Mouse (Mus musculus): ENCODE measurements around the gene Polr1d.
A peak's percentile ranks its signal among the peaks of the same experiment; 100 is the strongest.

Gene Polr1d

DNA sequence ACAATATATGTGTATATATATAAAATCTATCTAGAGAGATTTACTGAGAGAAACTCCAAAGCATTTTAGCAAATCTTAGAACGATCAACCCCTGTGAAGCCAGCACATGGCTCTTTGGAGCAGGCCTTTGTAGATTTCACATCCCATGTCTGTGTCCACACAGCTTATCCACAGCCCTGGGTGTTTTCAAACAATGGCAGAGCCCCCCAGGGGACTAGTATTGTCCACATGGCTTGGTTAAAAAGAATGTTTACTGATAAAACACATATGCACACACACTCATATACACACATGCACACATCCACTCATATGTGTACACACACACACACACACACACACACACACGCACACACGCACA is 58.2 kb downstream of the Polr1d start:
- DNase-seq (ENCODE audit: inconsistent ontology term): no peak

DNA sequence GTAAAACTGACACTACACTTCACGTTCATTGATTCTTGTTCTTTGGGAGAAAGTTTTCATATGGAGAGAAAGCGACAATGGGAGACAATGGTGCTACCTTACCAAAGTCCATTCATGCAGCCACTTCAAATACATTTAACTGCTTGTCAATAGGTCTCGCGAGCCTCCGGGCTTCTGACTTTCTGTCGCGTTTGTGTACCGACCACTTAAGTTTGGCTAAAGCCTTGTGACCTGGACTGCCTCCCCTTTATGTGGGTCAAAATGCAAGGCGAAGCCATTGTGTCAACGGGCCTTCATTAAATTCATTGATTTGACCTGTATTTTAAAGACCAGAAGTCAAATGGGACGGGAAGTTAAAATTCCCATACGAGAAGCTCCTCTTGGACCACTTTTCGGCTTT is 59.1 kb downstream of the Polr1d start:
- DNase-seq (ENCODE audit: inconsistent ontology term): no peak

DNA sequence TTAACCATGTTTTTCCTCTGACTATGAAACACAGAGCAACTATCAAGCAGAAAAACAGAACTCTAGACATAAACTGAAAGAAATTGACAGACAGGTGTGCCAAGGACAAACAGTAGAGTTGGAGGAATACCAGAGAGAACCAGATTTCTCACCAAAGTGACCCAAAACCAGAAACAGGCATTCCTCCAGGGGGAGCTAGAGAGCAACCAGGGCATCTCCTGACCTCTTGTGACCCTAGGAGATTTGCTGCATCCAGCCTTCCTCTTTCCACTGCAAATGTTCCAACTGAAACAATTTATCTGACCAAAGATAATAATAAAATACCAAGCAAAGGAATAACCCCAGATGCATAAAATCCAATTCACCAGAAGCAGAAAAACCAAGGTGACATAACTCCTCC is 70.5 kb downstream of the Polr1d start:
- DNase-seq (ENCODE audit: inconsistent ontology term): no peak

DNA sequence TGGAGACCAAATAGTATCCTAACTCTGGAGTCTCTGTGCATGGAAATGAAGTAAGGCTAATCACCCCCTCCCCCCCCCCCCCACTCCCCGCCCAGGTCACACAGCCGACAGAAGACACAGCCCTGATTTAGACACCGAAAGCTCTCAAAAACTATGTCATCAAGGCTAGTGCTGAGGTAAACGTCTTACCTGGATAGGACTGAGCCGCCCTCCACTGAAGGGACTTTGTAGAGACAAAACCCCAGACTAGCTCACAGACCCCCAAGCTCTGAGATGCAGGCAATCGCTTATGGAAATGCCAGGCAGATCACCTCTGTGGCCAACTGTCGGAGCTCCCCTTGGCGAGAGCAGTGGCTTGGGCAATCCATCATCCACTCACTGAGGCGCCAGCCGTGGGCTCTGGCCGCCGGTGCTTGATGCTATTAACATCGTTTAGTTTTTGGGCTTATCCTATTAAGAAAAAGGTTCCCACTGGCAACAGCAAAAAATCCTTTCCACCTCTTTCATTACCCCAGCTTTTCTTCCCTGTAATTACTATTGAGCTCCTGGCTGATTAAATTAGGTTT is 78.0 kb downstream of the Polr1d start:
- no peak for DNase-seq (ENCODE audit: inconsistent ontology term)

DNA sequence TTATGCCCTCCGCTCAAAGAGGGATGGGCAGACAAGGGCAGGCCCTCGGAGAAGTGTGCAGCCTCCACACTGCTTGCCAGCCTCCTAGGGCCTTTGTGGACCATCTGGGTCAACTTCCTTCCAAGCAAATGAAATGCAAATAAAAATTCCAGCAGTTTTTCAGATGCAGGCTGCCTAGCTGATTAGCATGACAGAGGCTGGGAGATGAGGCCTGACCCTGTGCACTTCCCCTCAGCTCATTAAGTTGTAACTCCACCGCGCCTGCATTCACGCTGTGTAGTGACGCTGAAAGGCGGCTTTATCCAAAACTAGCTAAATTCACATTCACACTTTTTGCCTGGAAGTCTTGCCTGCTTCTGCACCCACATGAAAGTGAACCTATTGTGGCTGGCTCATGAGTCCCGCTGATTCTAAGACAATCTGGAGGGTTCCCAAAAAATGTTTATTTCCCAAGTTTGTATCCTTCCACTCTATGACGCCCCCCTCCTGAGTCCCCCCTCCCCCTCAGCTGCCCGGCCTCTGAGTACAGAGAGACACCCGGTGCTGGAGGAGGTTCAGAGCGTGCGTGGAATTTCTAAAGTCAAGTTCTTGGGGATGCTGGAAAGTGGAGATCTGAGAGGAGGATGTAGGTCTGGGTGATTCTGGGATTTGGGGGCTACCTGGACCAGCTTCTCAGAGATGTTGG is 78.7 kb downstream of the Polr1d start:
- peak; percentile 84 for DNase-seq (ENCODE audit: inconsistent ontology term)

DNA sequence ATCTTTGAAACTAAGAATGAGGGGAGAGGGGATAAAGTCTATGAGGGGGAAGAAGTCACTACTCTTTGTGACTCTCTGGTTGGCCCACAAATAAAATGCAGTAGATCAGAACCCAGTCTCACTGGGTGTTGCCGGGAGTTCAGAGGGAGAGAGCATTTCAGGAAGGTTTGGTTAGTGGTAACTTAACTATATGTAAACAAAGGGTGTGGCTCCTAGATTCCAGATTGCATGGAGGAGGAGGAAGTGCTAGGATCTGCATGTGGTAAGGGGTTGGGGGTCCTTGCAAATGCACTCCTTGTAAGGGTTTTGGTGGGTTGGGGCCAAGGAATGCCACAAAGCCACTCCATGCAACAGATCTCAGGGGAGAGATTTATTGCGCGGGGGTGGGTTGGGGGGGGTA is 79.5 kb downstream of the Polr1d start:
- DNase-seq (ENCODE audit: inconsistent ontology term): no peak

DNA sequence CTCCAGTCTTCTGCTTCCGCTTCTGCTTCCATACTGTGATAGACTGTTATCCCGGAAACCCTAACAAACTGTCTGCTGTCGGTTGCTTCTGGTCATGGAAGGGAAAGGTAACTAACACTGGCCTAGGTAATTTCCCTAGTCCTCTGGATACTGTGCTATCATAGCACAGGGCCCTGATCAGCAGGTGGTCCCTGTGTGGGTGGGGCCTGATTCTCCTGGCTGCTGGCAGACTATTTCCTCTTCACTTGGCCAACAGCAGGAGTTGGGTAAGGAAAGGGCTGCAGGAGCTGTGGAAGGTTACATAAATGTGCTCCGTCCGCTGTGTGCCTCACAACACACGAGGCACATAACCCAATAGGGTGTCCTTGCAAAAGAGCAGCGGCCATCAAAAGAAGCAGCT is 80.6 kb downstream of the Polr1d start:
- DNase-seq (ENCODE audit: inconsistent ontology term): no peak

DNA sequence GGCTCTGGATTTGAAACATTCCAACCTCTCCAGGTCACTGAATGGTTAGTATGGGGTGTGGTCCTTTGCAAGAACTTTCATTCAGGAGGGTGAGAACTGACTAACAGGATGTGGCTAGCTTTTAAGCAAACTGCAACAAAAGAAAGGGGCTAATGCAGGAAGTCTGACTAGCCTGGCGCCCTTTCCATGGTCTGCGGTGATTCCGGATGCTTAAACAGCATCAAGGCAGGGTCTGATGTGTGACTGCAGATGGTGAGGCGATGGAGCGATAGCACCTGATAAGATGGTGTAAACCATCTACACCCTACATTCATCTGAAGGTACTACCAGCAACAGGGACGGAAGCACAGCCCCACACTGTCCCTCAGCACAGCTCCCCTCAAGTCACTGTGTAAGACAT is 82.5 kb downstream of the Polr1d start:
- peak; percentile 17 for DNase-seq (ENCODE audit: inconsistent ontology term)

DNA sequence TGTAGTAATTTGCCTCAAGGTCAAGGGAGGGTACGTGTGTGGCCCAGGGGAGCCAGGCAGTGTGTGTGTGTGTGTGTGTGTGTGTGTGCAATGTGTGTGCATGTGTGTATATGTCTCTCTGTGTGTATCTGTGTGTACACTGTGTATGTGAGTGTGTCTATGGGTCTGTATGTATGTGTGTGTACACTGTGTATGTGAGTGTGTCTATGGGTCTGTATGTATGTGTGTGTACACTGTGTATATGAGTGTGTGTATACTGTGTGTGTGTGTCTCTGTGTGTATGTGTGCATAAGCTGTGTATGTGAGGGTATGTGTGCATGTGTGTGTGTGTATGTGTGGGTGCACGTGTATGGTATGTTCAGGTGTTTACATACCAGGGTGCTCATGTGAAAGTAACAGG is 82.9 kb downstream of the Polr1d start:
- no peak for DNase-seq (ENCODE audit: inconsistent ontology term)
